Comparison of ENCODE assay signal across 27 mouse cellular contexts in the genomic region with DNA sequence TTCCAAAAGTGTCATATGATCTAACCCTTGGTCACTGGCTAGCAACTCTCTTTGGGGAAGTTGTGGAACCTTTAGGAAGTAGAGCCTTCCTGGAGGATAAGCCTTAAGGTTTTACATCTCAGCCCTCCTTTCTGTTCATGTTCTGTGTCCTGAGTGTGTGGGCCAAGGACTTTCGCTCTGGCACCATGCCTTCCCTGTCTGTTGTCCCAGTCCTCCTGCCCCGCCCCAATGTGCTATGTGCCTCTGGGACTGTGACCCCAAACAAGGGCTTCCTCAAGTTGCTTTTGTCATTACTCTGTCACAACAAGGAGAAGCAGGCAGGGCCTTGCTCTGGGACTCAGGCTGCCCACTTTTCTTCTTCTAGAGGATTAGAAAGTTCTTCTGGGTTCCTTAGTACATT. TPM values are rescaled to one million over a fixed set of nuclear protein-coding genes. Genes with fewer than 3 reads are reported as not detected.
DNase-seq lines count a peak whose midpoint lies in the region; ATAC-seq and TF ChIP-seq lines count a peak whose summit lies in the region.
"Had no signal": no experiment of that assay in that cellular context is flagged by ENCODE, and none has a peak within 500 bp of the region (broad histone marks: within the 10 kb centered on the region; RNA-seq: fewer than 3 reads in every experiment).

No protein-coding gene starts in this region.

- WGBS in heart, embryonic 11.5 days (ENCODE audit: insufficient replicate concordance), result 78% methylated on average over 2 of the region's 2 CpGs

- no peak overlapping the region for H3K4me3 ChIP-seq in gastrocnemius, adult 2 months
- no peak overlapping the region for H3K4me3 ChIP-seq in heart, embryonic 11.5 days (ENCODE audit: low read depth, low read length)
- H3K4me3 ChIP-seq: heart, embryonic 15.5 days; intestine, embryonic 15.5 days; liver, embryonic 12.5 days; midbrain, embryonic 13.5 days; neural tube, embryonic 13.5 days; stomach, embryonic 15.5 days had no signal

- peak; percentile 60 for DNase-seq in gastrocnemius, adult 2 months
- DNase-seq in gastrocnemius, postnatal 36 days, result no peak
- peak; percentile 44 for DNase-seq in heart, adult 8-10 months (ENCODE audit: low spot score)
- peak; percentile 25 to 26 for DNase-seq in heart, postnatal 14 days
- no peak for DNase-seq in right cerebral cortex, adult 18-20 months
- DNase-seq in cerebellum, postnatal 4 days (ENCODE audit: low spot score in 2 of 2), result no peak
- DNase-seq: adrenal gland, adult 8-10 months; cerebellum, adult 8-10 months; cerebellum, postnatal 25 days; kidney, adult 2 months; kidney, postnatal 4 days; layer of hippocampus, postnatal 36 days; left cerebral cortex, postnatal 4 days; liver, postnatal 0 days; right cerebral cortex, postnatal 14 days; thymus, postnatal 14 days had no signal

- intact Hi-C loops in gastrocnemius, adult 2 months (cut with DNase I), result no loop called here
- intact Hi-C loops in gastrocnemius, postnatal 36 days (cut with DNase I), result no loop called here
- intact Hi-C loops in heart, postnatal 14 days (cut with DNase I), result no loop called here

- H3K27me3 ChIP-seq in heart, embryonic 11.5 days (ENCODE audit: control insufficient read depth, insufficient read depth, low read length), result no peaks in the 10 kb centered on the region
- H3K27me3 ChIP-seq: intestine, embryonic 15.5 days; liver, embryonic 12.5 days; midbrain, embryonic 13.5 days; neural tube, embryonic 13.5 days; stomach, embryonic 15.5 days had no signal

- H3K4me2 ChIP-seq in heart, embryonic 11.5 days, result no peak overlapping the region
- H3K4me2 ChIP-seq: heart, embryonic 15.5 days; intestine, embryonic 15.5 days; liver, embryonic 12.5 days; midbrain, embryonic 13.5 days; neural tube, embryonic 13.5 days; stomach, embryonic 15.5 days had no signal

- peak overlapping the region; percentile 61 for H3K27ac ChIP-seq in gastrocnemius, adult 2 months
- H3K27ac ChIP-seq in heart, embryonic 11.5 days (ENCODE audit: low read depth, low read length), result no peak overlapping the region
- H3K27ac ChIP-seq: heart, embryonic 15.5 days; hindbrain, postnatal 0 days; intestine, embryonic 15.5 days; liver, embryonic 12.5 days; macrophage; midbrain, embryonic 13.5 days; neural tube, embryonic 13.5 days; stomach, embryonic 15.5 days had no signal

- no peak for TF ChIP-seq CTCF in gastrocnemius, adult 2 months (IDR thresholded peaks at IDR 0.05)

- H3K9me3 ChIP-seq in heart, embryonic 11.5 days (replicated peaks; ENCODE audit: control insufficient read depth, low read length), result no peaks in the 10 kb centered on the region
- H3K9me3 ChIP-seq: G1E; heart, embryonic 15.5 days; intestine, embryonic 15.5 days; liver, embryonic 12.5 days; midbrain, embryonic 13.5 days; neural tube, embryonic 13.5 days; stomach, embryonic 15.5 days had no signal

- no peak for ATAC-seq in heart, embryonic 11.5 days (replicated peaks; ENCODE audit: insufficient number of reproducible peaks, low FRiP score, low TSS enrichment)
- ATAC-seq: forebrain, embryonic 14.5 days; hindbrain, postnatal 0 days; intestine, embryonic 15.5 days; liver, embryonic 12.5 days; liver, postnatal 0 days; midbrain, embryonic 13.5 days had no signal

- no peaks in the 10 kb centered on the region for H3K36me3 ChIP-seq in heart, embryonic 11.5 days (ENCODE audit: control insufficient read depth, insufficient read depth, low read length)
- H3K36me3 ChIP-seq: G1E; heart, embryonic 15.5 days; intestine, embryonic 15.5 days; liver, embryonic 12.5 days; midbrain, embryonic 13.5 days; neural tube, embryonic 13.5 days; stomach, embryonic 15.5 days had no signal

- no peak overlapping the region for H3K9ac ChIP-seq in heart, embryonic 11.5 days (ENCODE audit: low read depth, low read length)
- H3K9ac ChIP-seq: heart, embryonic 15.5 days; intestine, embryonic 15.5 days; liver, embryonic 12.5 days; liver, postnatal 0 days; midbrain, embryonic 13.5 days; neural tube, embryonic 13.5 days; stomach, embryonic 15.5 days had no signal

- 0 out of 2 replicates have a peak, but pooled peaks cover 3% of the 10 kb centered on the region for H3K4me1 ChIP-seq in heart, embryonic 11.5 days (ENCODE audit: control insufficient read depth, insufficient read depth, low read length)
- H3K4me1 ChIP-seq: liver, embryonic 12.5 days had no signal

RNA-seq across cellular contexts. Expression of gene Ldlrad3, which starts 42.9 kb away (rescaled TPM):
- total RNA-seq in gastrocnemius, adult 2 months (2021), result 1 to 10 TPM; 4.5 to 5.9 TPM
- 1 to 10 TPM; 4.1 to 5.4 TPM for total RNA-seq in gastrocnemius, postnatal 36 days (2021)
- 1 to 10 TPM; 3.1 to 3.7 (median 3.4) TPM for total RNA-seq in heart, adult 8-10 months (2022)
- 19.0 and 19.2 TPM in 2 replicates for polyA plus RNA-seq in heart, embryonic 11.5 days (2014; fragmentation: Nextera tagmentation; extraction: Ambion mirVana)
- total RNA-seq in heart, postnatal 14 days (2021), result 1 to 10 TPM; 6.0 to 6.6 TPM

Comparison
In these comparisons a context has a peak if more than half of its experiments do, and no peak if none do; other contexts are left out.
1. DNase-seq: peak in gastrocnemius, adult 2 months (single experiment), heart, adult 8-10 months (single experiment) and heart, postnatal 14 days (2 of 2); none in gastrocnemius, postnatal 36 days (0 of 2), right cerebral cortex, adult 18-20 months (single experiment) and cerebellum, postnatal 4 days (0 of 2).